Mouse (Mus musculus): ENCODE data around the gene Cdc27.

Gene Cdc27

GRCm38 (mm10) chr11:104550406-104550974 is at the start of gene Cdc27, which contains the start of gene Myl4:
TSS of gene Cdc27 (minus strand) at chr11:104550620.
TSS of gene Myl4 (plus strand) at chr11:104550663.
- peak; percentile 99 for DNase-seq (ENCODE audit: low spot score)

- DNase-seq (ENCODE audit: low spot score), result no peak
Observed at GRCm38 (mm10) chr11:104599265-104599945, 49.0 kb upstream of the Cdc27 start.

GRCm38 (mm10) chr11:104596365-104596764 is 45.9 kb upstream of the Cdc27 start:
- no peak for DNase-seq (ENCODE audit: low spot score)

GRCm38 (mm10) chr11:104592066-104592835 is 41.8 kb upstream of the Cdc27 start:
- no peak for DNase-seq (ENCODE audit: low spot score)

GRCm38 (mm10) chr11:104590148-104590547 is 39.7 kb upstream of the Cdc27 start:
- DNase-seq (ENCODE audit: low spot score), result peak; percentile 70

GRCm38 (mm10) chr11:104589570-104589969 is 39.1 kb upstream of the Cdc27 start:
- no peak for DNase-seq (ENCODE audit: low spot score)

GRCm38 (mm10) chr11:104588513-104588912 is 38.1 kb upstream of the Cdc27 start:
- DNase-seq (ENCODE audit: low spot score), result no peak

GRCm38 (mm10) chr11:104587904-104588303 is 37.5 kb upstream of the Cdc27 start:
- DNase-seq (ENCODE audit: low spot score), result no peak

- DNase-seq (ENCODE audit: low spot score), result no peak
Observed at GRCm38 (mm10) chr11:104585495-104585894, 35.1 kb upstream of the Cdc27 start.

- DNase-seq (ENCODE audit: low spot score), result no peak
Observed at GRCm38 (mm10) chr11:104582630-104583364, 32.4 kb upstream of the Cdc27 start.

GRCm38 (mm10) chr11:104582308-104582606 is 31.8 kb upstream of the Cdc27 start:
- no peak for DNase-seq (ENCODE audit: low spot score)

- no peak for DNase-seq (ENCODE audit: low spot score)
Observed at GRCm38 (mm10) chr11:104581446-104582307, 31.3 kb upstream of the Cdc27 start.

- DNase-seq (ENCODE audit: low spot score), result no peak
Observed at GRCm38 (mm10) chr11:104580606-104581005, 30.2 kb upstream of the Cdc27 start.

- no peak for DNase-seq (ENCODE audit: low spot score)
Observed at GRCm38 (mm10) chr11:104580091-104580490, 29.7 kb upstream of the Cdc27 start.

- no peak for DNase-seq (ENCODE audit: low spot score)
Observed at GRCm38 (mm10) chr11:104579575-104579974, 29.2 kb upstream of the Cdc27 start.

GRCm38 (mm10) chr11:104579084-104579483 is 28.7 kb upstream of the Cdc27 start:
- no peak for DNase-seq (ENCODE audit: low spot score)

GRCm38 (mm10) chr11:104578074-104578473 is 27.7 kb upstream of the Cdc27 start:
- no peak for DNase-seq (ENCODE audit: low spot score)

GRCm38 (mm10) chr11:104576772-104577612 is 26.6 kb upstream of the Cdc27 start:
- DNase-seq (ENCODE audit: low spot score), result no peak

- no peak for DNase-seq (ENCODE audit: low spot score)
Observed at GRCm38 (mm10) chr11:104572566-104572965, 22.1 kb upstream of the Cdc27 start.

GRCm38 (mm10) chr11:104572091-104572490 is 21.7 kb upstream of the Cdc27 start:
- DNase-seq (ENCODE audit: low spot score), result no peak

- peak; percentile 48 for DNase-seq (ENCODE audit: low spot score)
Observed at GRCm38 (mm10) chr11:104571373-104571772, 21.0 kb upstream of the Cdc27 start.
